Mouse (Mus musculus): ENCODE data around the gene 1600012H06Rik. TPM values are rescaled to one million over a fixed set of nuclear protein-coding genes. Genes with fewer than 3 reads are reported as not detected.

1600012H06Rik gene
- total RNA-seq, 1 experiment: 29.7 TPM

DNA sequence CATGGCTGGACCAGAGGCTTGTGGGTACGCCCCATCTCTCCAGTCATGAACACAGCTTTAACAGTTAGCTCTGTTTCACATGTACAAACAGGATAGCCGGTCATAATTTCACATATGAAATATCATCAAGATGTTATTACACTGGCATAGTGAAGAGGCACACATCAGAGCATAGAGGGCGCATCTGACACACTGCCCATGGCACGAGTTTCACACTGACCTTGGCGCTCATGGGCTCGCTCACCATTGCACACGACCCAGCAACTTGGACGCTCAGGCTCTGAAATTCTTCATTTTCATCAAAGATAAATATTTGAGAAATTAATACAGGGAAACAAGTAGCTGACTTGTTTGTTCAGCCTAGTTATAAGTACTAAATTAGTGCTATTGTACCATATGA is 25.1 kb upstream of the 1600012H06Rik start:
- Histone ChIP-seq H3K27ac (ENCODE audit: insufficient read depth, low read depth, low read length, poor library complexity, severe bottlenecking) (no peak overlapping the region), H3K36me3 (ENCODE audit: control insufficient read depth, insufficient read depth, low read length, poor library complexity, severe bottlenecking) (no peaks in the 10 kb centered on the region), H3K4me3 (ENCODE audit: insufficient read depth in 1 of 2, low read depth in 1 of 2, low read length in 2 of 2, poor library complexity in 1 of 2, severe bottlenecking in 1 of 2) (no peak overlapping the region), H3K9ac (ENCODE audit: insufficient read depth, low read depth, low read length, poor library complexity, severe bottlenecking) (no peak overlapping the region), H3K9me3 (ENCODE audit: control insufficient read depth, insufficient read depth, low read depth, low read length) (no peaks in the 10 kb centered on the region), H3K4me1 (ENCODE audit: control insufficient read depth in 2 of 2, insufficient read depth in 2 of 2, low read length in 2 of 2, poor library complexity in 1 of 2) (no peaks in the 10 kb centered on the region)
- in situ Hi-C loops (cut with MboI; ENCODE audit: low sequenced_read_pairs in 2 of 2, unreplicated experiment in 2 of 2): no loop called here
- no peak for DNase-seq (ENCODE audit: low read depth, low spot score)
- TF ChIP-seq CHD2 (IDR thresholded peaks at IDR 0.05; ENCODE audit: low read depth, low read length): no peak
- no peak for TF ChIP-seq ZNF384 (IDR thresholded peaks at IDR 0.05; ENCODE audit: low read depth, low read length)
- no peak for TF ChIP-seq ZC3H11A (IDR thresholded peaks at IDR 0.05; ENCODE audit: borderline replicate concordance, low read depth, low read length)
- no peak for TF ChIP-seq MAFK (IDR thresholded peaks at IDR 0.05; ENCODE audit: insufficient read depth, low read depth, low read length)
- TF ChIP-seq HCFC1 (IDR thresholded peaks at IDR 0.05; ENCODE audit: borderline replicate concordance, insufficient read depth, low read length): no peak

DNA sequence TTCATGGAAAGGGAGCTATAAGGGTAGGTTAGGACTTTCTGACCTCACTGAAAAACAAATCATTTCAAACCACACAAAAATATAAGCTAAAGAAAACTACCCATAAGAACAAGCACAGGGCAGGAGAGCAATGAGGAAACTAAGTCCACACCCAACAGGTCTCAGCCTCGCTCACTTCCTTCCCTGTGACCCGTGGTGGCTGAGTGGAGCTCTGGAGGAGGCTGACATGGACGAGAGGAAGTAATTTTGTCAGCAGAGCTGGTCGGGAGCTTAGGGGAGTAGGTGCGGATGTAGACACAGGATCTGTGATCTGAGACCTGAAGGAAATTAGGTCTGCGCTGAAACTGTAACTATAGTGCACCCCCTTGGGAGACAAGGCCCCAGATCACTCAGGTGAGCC is 21.4 kb upstream of the 1600012H06Rik start:
- H3K9me3 ChIP-seq (ENCODE audit: control insufficient read depth, insufficient read depth, low read depth, low read length): no peaks in the 10 kb centered on the region
- H3K36me3 ChIP-seq (ENCODE audit: control insufficient read depth, insufficient read depth, low read length, poor library complexity, severe bottlenecking): no peaks in the 10 kb centered on the region
- DNase-seq (ENCODE audit: low read depth, low spot score): no peak
- in situ Hi-C loops (cut with MboI; ENCODE audit: low sequenced_read_pairs in 2 of 2, unreplicated experiment in 2 of 2): no loop called here
- peaks cover 0 to 2% of the 10 kb centered on the region in 2 experiments; a peak in 1 of 4 replicates for H3K4me1 ChIP-seq (ENCODE audit: control insufficient read depth in 2 of 2, insufficient read depth in 2 of 2, low read length in 2 of 2, poor library complexity in 1 of 2)
- no peak overlapping the region for H3K27ac ChIP-seq (ENCODE audit: insufficient read depth, low read depth, low read length, poor library complexity, severe bottlenecking)
- TF ChIP-seq HCFC1 (IDR thresholded peaks at IDR 0.05; ENCODE audit: borderline replicate concordance, insufficient read depth, low read length) (no peak), ZC3H11A (IDR thresholded peaks at IDR 0.05; ENCODE audit: borderline replicate concordance, low read depth, low read length) (no peak), ZNF384 (IDR thresholded peaks at IDR 0.05; ENCODE audit: low read depth, low read length) (no peak), CHD2 (IDR thresholded peaks at IDR 0.05; ENCODE audit: low read depth, low read length) (no peak), MAFK (IDR thresholded peaks at IDR 0.05; ENCODE audit: insufficient read depth, low read depth, low read length) (no peak)
- H3K9ac ChIP-seq (ENCODE audit: insufficient read depth, low read depth, low read length, poor library complexity, severe bottlenecking): no peak overlapping the region
- no peak overlapping the region for H3K4me3 ChIP-seq (ENCODE audit: insufficient read depth in 1 of 2, low read depth in 1 of 2, low read length in 2 of 2, poor library complexity in 1 of 2, severe bottlenecking in 1 of 2)

GRCm38 (mm10) chr17:14927644-14928218 is 15.3 kb upstream of the 1600012H06Rik start:
- H3K36me3 ChIP-seq (ENCODE audit: control insufficient read depth, insufficient read depth, low read length, poor library complexity, severe bottlenecking): no peaks in the 10 kb centered on the region
- no peak overlapping the region for H3K27ac ChIP-seq (ENCODE audit: insufficient read depth, low read depth, low read length, poor library complexity, severe bottlenecking)
- H3K4me1 ChIP-seq (ENCODE audit: control insufficient read depth in 2 of 2, insufficient read depth in 2 of 2, low read length in 2 of 2, poor library complexity in 1 of 2): peaks cover 0 to 10% of the 10 kb centered on the region in 2 experiments; a peak in 2 of 4 replicates
- in situ Hi-C loops (cut with MboI; ENCODE audit: low sequenced_read_pairs in 2 of 2, unreplicated experiment in 2 of 2): no loop called here
- H3K9ac ChIP-seq (ENCODE audit: insufficient read depth, low read depth, low read length, poor library complexity, severe bottlenecking): no peak overlapping the region
- no peak for TF ChIP-seq ZC3H11A (IDR thresholded peaks at IDR 0.05; ENCODE audit: borderline replicate concordance, low read depth, low read length)
- no peak for DNase-seq (ENCODE audit: low read depth, low spot score)
- no peaks in the 10 kb centered on the region for H3K9me3 ChIP-seq (ENCODE audit: control insufficient read depth, insufficient read depth, low read depth, low read length)
- no peak overlapping the region for H3K4me3 ChIP-seq (ENCODE audit: insufficient read depth in 1 of 2, low read depth in 1 of 2, low read length in 2 of 2, poor library complexity in 1 of 2, severe bottlenecking in 1 of 2)

DNA sequence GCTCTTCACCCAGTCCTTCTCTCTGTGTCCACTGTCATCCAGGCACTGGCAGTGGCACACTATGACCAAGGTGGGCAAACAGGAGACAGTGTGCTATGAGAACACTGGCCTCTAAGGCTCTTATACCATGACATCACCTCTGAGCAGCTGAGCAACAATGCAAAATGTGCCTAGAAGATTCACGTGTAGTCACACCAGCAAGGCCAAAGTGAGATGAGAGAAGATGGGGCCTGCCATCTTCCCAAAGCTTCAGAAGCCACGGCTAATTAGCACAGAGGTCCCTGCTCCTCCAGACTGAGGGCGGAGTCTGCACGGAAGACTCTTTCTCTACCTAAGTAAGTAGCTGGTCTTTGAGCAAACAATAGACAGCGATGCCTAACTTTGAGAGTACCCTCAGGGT is 14.4 kb upstream of the 1600012H06Rik start:
- no peak for DNase-seq (ENCODE audit: low read depth, low spot score)

GRCm38 (mm10) chr17:14930697-14931096 is 12.3 kb upstream of the 1600012H06Rik start:
- no peaks in the 10 kb centered on the region for H3K36me3 ChIP-seq (ENCODE audit: control insufficient read depth, insufficient read depth, low read length, poor library complexity, severe bottlenecking)
- TF ChIP-seq HCFC1 (IDR thresholded peaks at IDR 0.05; ENCODE audit: borderline replicate concordance, insufficient read depth, low read length) (no peak), ZC3H11A (IDR thresholded peaks at IDR 0.05; ENCODE audit: borderline replicate concordance, low read depth, low read length) (no peak), CHD2 (IDR thresholded peaks at IDR 0.05; ENCODE audit: low read depth, low read length) (no peak), ZNF384 (IDR thresholded peaks at IDR 0.05; ENCODE audit: low read depth, low read length) (no peak)
- H3K4me3 ChIP-seq (ENCODE audit: insufficient read depth in 1 of 2, low read depth in 1 of 2, low read length in 2 of 2, poor library complexity in 1 of 2, severe bottlenecking in 1 of 2): no peak overlapping the region
- no peaks in the 10 kb centered on the region for H3K9me3 ChIP-seq (ENCODE audit: control insufficient read depth, insufficient read depth, low read depth, low read length)
- no peak overlapping the region for H3K9ac ChIP-seq (ENCODE audit: insufficient read depth, low read depth, low read length, poor library complexity, severe bottlenecking)
- in situ Hi-C loops (cut with MboI; ENCODE audit: low sequenced_read_pairs in 2 of 2, unreplicated experiment in 2 of 2): no loop called here
- DNase-seq (ENCODE audit: low read depth, low spot score): no peak
- peaks cover 2 to 17% of the 10 kb centered on the region in 2 experiments; a peak in 2 of 4 replicates for H3K4me1 ChIP-seq (ENCODE audit: control insufficient read depth in 2 of 2, insufficient read depth in 2 of 2, low read length in 2 of 2, poor library complexity in 1 of 2)
- no peak overlapping the region for H3K27ac ChIP-seq (ENCODE audit: insufficient read depth, low read depth, low read length, poor library complexity, severe bottlenecking)

More for the DNA sequence above, 14.4 kb upstream of the 1600012H06Rik start:
- Histone ChIP-seq H3K4me1 (ENCODE audit: control insufficient read depth in 2 of 2, insufficient read depth in 2 of 2, low read length in 2 of 2, poor library complexity in 1 of 2) (peaks cover 0 to 12% of the 10 kb centered on the region in 2 experiments; a peak in 2 of 4 replicates), H3K9ac (ENCODE audit: insufficient read depth, low read depth, low read length, poor library complexity, severe bottlenecking) (no peak overlapping the region), H3K36me3 (ENCODE audit: control insufficient read depth, insufficient read depth, low read length, poor library complexity, severe bottlenecking) (no peaks in the 10 kb centered on the region), H3K27ac (ENCODE audit: insufficient read depth, low read depth, low read length, poor library complexity, severe bottlenecking) (no peak overlapping the region), H3K4me3 (ENCODE audit: insufficient read depth in 1 of 2, low read depth in 1 of 2, low read length in 2 of 2, poor library complexity in 1 of 2, severe bottlenecking in 1 of 2) (no peak overlapping the region), H3K9me3 (ENCODE audit: control insufficient read depth, insufficient read depth, low read depth, low read length) (no peaks in the 10 kb centered on the region)
- TF ChIP-seq HCFC1 (IDR thresholded peaks at IDR 0.05; ENCODE audit: borderline replicate concordance, insufficient read depth, low read length) (no peak), ZNF384 (IDR thresholded peaks at IDR 0.05; ENCODE audit: low read depth, low read length) (no peak), MAFK (IDR thresholded peaks at IDR 0.05; ENCODE audit: insufficient read depth, low read depth, low read length) (no peak), ZC3H11A (IDR thresholded peaks at IDR 0.05; ENCODE audit: borderline replicate concordance, low read depth, low read length) (no peak), CHD2 (IDR thresholded peaks at IDR 0.05; ENCODE audit: low read depth, low read length) (no peak)
- in situ Hi-C loops (cut with MboI; ENCODE audit: low sequenced_read_pairs in 2 of 2, unreplicated experiment in 2 of 2): no loop called here

All from ES-E14 (cell line).